Mouse (Mus musculus): ENCODE data around the gene Ctdsp2. TPM values are rescaled to one million over a fixed set of nuclear protein-coding genes. Genes with fewer than 3 reads are reported as not detected.

The Ctdsp2 gene
- polyA plus RNA-seq, 1 experiment: 57.5 TPM

- Histone ChIP-seq H3ac (ENCODE audit: control insufficient read depth, insufficient read length, low read depth) (no peak overlapping the region), H3K79me3 (ENCODE audit: low read depth) (peaks cover 81% of the 10 kb centered on the region), H3K27me3 (ENCODE audit: control insufficient read depth, insufficient read depth, insufficient read length) (no peaks in the 10 kb centered on the region), H3K79me2 (ENCODE audit: control insufficient read depth, insufficient read depth) (peaks cover 92% of the 10 kb centered on the region), H3K4me3 (ENCODE audit: insufficient read depth, poor library complexity, severe bottlenecking) (no peak overlapping the region), H3K36me3 (ENCODE audit: control insufficient read depth, insufficient read depth) (peaks cover 13% of the 10 kb centered on the region)
- no peak for TF ChIP-seq USF1 (IDR thresholded peaks at IDR 0.05; ENCODE audit: low read depth)
- TF ChIP-seq MYOG (IDR thresholded peaks at IDR 0.05; ENCODE audit: control insufficient read depth, extremely low read depth, insufficient read length): no peak
- TF ChIP-seq CTCF (IDR thresholded peaks at IDR 0.05; ENCODE audit: control insufficient read depth, insufficient read depth, insufficient read length): no peak
- TF ChIP-seq CEBPB (IDR thresholded peaks at IDR 0.05; ENCODE audit: low read depth): no peak
- no peak for TF ChIP-seq MYOD1 (IDR thresholded peaks at IDR 0.05; ENCODE audit: control insufficient read depth, insufficient read length, low read depth)
- no peak for TF ChIP-seq MAX (IDR thresholded peaks at IDR 0.05)
- no peak for TF ChIP-seq FOSL1 (IDR thresholded peaks at IDR 0.05; ENCODE audit: insufficient read depth, low read length, poor library complexity, severe bottlenecking)
Measured at GRCm38 (mm10) chr10:126983193-126983725, 4.7 kb downstream of the Ctdsp2 start.

DNA sequence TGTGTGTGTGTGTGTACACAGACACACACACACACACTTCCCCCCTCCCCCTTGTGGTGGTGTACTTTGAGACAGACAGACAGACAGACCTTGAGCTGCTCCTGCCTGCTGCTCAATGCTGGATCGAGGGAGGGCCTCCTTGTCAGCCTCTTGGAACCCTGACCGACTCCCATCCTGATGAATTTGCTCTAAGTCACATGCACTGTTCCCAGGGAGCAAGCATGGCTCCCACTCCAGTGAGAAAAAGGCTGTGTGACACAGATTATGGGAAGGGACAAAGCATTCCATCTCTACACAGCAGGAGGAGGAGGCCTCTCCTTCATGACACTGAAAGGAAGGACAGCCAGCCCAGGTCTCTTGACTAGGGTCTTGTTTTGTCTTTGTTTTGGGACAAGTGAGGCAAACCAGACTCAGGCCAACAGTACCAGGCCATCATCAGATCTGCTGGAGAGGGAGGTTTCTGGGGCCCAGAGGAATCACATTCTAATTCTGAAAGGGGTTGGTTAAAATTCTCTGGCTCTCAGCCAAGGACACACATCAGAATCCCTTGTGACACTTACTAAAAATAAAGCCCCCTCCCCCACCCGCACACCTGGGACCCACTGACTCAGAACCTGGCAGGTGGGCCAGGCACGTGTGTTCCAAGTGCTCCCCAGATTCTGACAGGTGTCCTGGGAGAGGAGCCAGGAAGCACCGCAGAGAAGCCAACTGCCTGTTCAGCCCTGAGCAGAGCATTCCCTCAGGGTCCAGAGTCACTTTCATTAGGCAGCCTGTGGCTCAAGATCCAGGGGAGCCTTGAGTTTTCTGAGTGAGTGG is 5.9 kb downstream of the Ctdsp2 start:
- peaks cover 98% of the 10 kb centered on the region for H3K79me2 ChIP-seq (ENCODE audit: control insufficient read depth, insufficient read depth)
- H3K36me3 ChIP-seq (ENCODE audit: control insufficient read depth, insufficient read depth): peaks cover 13% of the 10 kb centered on the region
- TF ChIP-seq MYOG (IDR thresholded peaks at IDR 0.05; ENCODE audit: control insufficient read depth, extremely low read depth, insufficient read length): no peak
- TF ChIP-seq USF1 (IDR thresholded peaks at IDR 0.05; ENCODE audit: low read depth): no peak
- TF ChIP-seq CTCF (IDR thresholded peaks at IDR 0.05; ENCODE audit: control insufficient read depth, insufficient read depth, insufficient read length): no peak
- no peak for TF ChIP-seq MYOD1 (IDR thresholded peaks at IDR 0.05; ENCODE audit: control insufficient read depth, insufficient read length, low read depth)
- no peak for TF ChIP-seq FOSL1 (IDR thresholded peaks at IDR 0.05; ENCODE audit: insufficient read depth, low read length, poor library complexity, severe bottlenecking)
- no peak for TF ChIP-seq CEBPB (IDR thresholded peaks at IDR 0.05; ENCODE audit: low read depth)
- TF ChIP-seq MAX (IDR thresholded peaks at IDR 0.05): no peak
- no peak overlapping the region for H3ac ChIP-seq (ENCODE audit: control insufficient read depth, insufficient read length, low read depth)
- peaks cover 86% of the 10 kb centered on the region for H3K79me3 ChIP-seq (ENCODE audit: low read depth)
- no peaks in the 10 kb centered on the region for H3K27me3 ChIP-seq (ENCODE audit: control insufficient read depth, insufficient read depth, insufficient read length)
- no peak overlapping the region for H3K4me3 ChIP-seq (ENCODE audit: insufficient read depth, poor library complexity, severe bottlenecking)

GRCm38 (mm10) chr10:126985127-126985526 is 6.6 kb downstream of the Ctdsp2 start:
- Histone ChIP-seq H3K36me3 (ENCODE audit: control insufficient read depth, insufficient read depth) (peaks cover 13% of the 10 kb centered on the region), H3K79me3 (ENCODE audit: low read depth) (peaks cover 81% of the 10 kb centered on the region), H3ac (ENCODE audit: control insufficient read depth, insufficient read length, low read depth) (no peak overlapping the region), H3K4me3 (ENCODE audit: insufficient read depth, poor library complexity, severe bottlenecking) (no peak overlapping the region), H3K79me2 (ENCODE audit: control insufficient read depth, insufficient read depth) (peaks cover 93% of the 10 kb centered on the region), H3K27me3 (ENCODE audit: control insufficient read depth, insufficient read depth, insufficient read length) (no peaks in the 10 kb centered on the region)
- no peak for TF ChIP-seq CTCF (IDR thresholded peaks at IDR 0.05; ENCODE audit: control insufficient read depth, insufficient read depth, insufficient read length)
- TF ChIP-seq MYOD1 (IDR thresholded peaks at IDR 0.05; ENCODE audit: control insufficient read depth, insufficient read length, low read depth): no peak
- TF ChIP-seq MAX (IDR thresholded peaks at IDR 0.05): no peak
- TF ChIP-seq MYOG (IDR thresholded peaks at IDR 0.05; ENCODE audit: control insufficient read depth, extremely low read depth, insufficient read length): no peak
- no peak for TF ChIP-seq FOSL1 (IDR thresholded peaks at IDR 0.05; ENCODE audit: insufficient read depth, low read length, poor library complexity, severe bottlenecking)
- no peak for TF ChIP-seq USF1 (IDR thresholded peaks at IDR 0.05; ENCODE audit: low read depth)
- TF ChIP-seq CEBPB (IDR thresholded peaks at IDR 0.05; ENCODE audit: low read depth): no peak

GRCm38 (mm10) chr10:126985579-126985978 is 7.1 kb downstream of the Ctdsp2 start:
- no peak overlapping the region for H3ac ChIP-seq (ENCODE audit: control insufficient read depth, insufficient read length, low read depth)
- peaks cover 13% of the 10 kb centered on the region for H3K36me3 ChIP-seq (ENCODE audit: control insufficient read depth, insufficient read depth)
- H3K4me3 ChIP-seq (ENCODE audit: insufficient read depth, poor library complexity, severe bottlenecking): no peak overlapping the region
- H3K79me2 ChIP-seq (ENCODE audit: control insufficient read depth, insufficient read depth): peaks cover 93% of the 10 kb centered on the region
- TF ChIP-seq CTCF (IDR thresholded peaks at IDR 0.05; ENCODE audit: control insufficient read depth, insufficient read depth, insufficient read length) (no peak), CEBPB (IDR thresholded peaks at IDR 0.05; ENCODE audit: low read depth) (no peak), FOSL1 (IDR thresholded peaks at IDR 0.05; ENCODE audit: insufficient read depth, low read length, poor library complexity, severe bottlenecking) (no peak), USF1 (IDR thresholded peaks at IDR 0.05; ENCODE audit: low read depth) (no peak), MYOG (IDR thresholded peaks at IDR 0.05; ENCODE audit: control insufficient read depth, extremely low read depth, insufficient read length) (no peak), MYOD1 (IDR thresholded peaks at IDR 0.05; ENCODE audit: control insufficient read depth, insufficient read length, low read depth) (no peak), MAX (IDR thresholded peaks at IDR 0.05) (no peak)
- H3K27me3 ChIP-seq (ENCODE audit: control insufficient read depth, insufficient read depth, insufficient read length): no peaks in the 10 kb centered on the region
- peaks cover 78% of the 10 kb centered on the region for H3K79me3 ChIP-seq (ENCODE audit: low read depth)

DNA sequence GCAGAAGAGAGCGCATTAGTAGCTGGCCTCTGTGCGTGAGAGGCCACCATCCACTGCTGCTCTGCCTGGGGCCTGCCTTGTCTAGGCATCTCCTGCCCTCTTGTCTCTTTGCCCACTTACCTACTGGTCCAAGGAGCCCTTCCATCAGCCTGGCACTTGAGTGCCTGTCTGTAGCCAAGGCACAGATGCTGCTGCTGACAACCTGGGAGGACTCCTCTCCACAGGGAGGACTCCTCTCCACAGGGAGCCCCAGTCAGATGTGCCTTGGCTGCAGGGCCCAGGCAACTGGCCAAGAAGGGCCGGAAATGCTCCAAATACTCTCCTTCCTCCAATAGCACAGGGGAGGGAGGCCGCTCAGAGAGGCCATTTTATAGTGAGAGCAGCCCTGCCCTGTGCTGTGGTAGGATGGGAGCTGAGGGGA is 8.0 kb downstream of the Ctdsp2 start:
- H3K79me2 ChIP-seq (ENCODE audit: control insufficient read depth, insufficient read depth): peaks cover 93% of the 10 kb centered on the region
- H3K27me3 ChIP-seq (ENCODE audit: control insufficient read depth, insufficient read depth, insufficient read length): no peaks in the 10 kb centered on the region
- TF ChIP-seq MAX (IDR thresholded peaks at IDR 0.05): no peak
- TF ChIP-seq CTCF (IDR thresholded peaks at IDR 0.05; ENCODE audit: control insufficient read depth, insufficient read depth, insufficient read length): no peak
- no peak for TF ChIP-seq CEBPB (IDR thresholded peaks at IDR 0.05; ENCODE audit: low read depth)
- no peak for TF ChIP-seq FOSL1 (IDR thresholded peaks at IDR 0.05; ENCODE audit: insufficient read depth, low read length, poor library complexity, severe bottlenecking)
- no peak for TF ChIP-seq USF1 (IDR thresholded peaks at IDR 0.05; ENCODE audit: low read depth)
- TF ChIP-seq MYOD1 (IDR thresholded peaks at IDR 0.05; ENCODE audit: control insufficient read depth, insufficient read length, low read depth): no peak
- TF ChIP-seq MYOG (IDR thresholded peaks at IDR 0.05; ENCODE audit: control insufficient read depth, extremely low read depth, insufficient read length): no peak
- peaks cover 18% of the 10 kb centered on the region for H3K36me3 ChIP-seq (ENCODE audit: control insufficient read depth, insufficient read depth)
- H3K4me3 ChIP-seq (ENCODE audit: insufficient read depth, poor library complexity, severe bottlenecking): no peak overlapping the region
- H3ac ChIP-seq (ENCODE audit: control insufficient read depth, insufficient read length, low read depth): no peak overlapping the region
- peaks cover 73% of the 10 kb centered on the region for H3K79me3 ChIP-seq (ENCODE audit: low read depth)
